Mouse (Mus musculus) hindbrain, embryonic 13.5 days (tissue): ENCODE data around the gene Lingo3. TPM values are rescaled to one million over a fixed set of nuclear protein-coding genes. Genes with fewer than 3 reads are reported as not detected.
A peak's percentile ranks its signal among the peaks of the same experiment; 100 is the strongest.
"Not testable (repeated sequence)": the region's sequence is repeated elsewhere in the genome, so short reads cannot be mapped to it uniquely, and the experiment has no call there.

Experiments used
- ATAC-seq: fragments of 200-750 bp; cut with Nextera tagmentation; 2 replicates; pipeline ENCODE4 v1.8.0; 2017; ENCODE audit warnings: moderate TSS enrichment; ENCODE audit not compliant: low FRiP score
- H3K27ac ChIP-seq: fragments of 300-500 bp; sonication (generic); 2 replicates; pipeline ENCODE4 v1.5.1; 2015; ENCODE audit warnings: inconsistent platforms, mild to moderate bottlenecking, moderate library complexity
- H3K27me3 ChIP-seq: fragments of 300-500 bp; sonication (generic); 2 replicates; pipeline ENCODE4 v1.6.1; 2015; ENCODE audit warnings: mild to moderate bottlenecking, inconsistent platforms
- H3K36me3 ChIP-seq: fragments of 300-500 bp; sonication (generic); 2 replicates; pipeline ENCODE4 v1.6.1; 2015; ENCODE audit warnings: mild to moderate bottlenecking, inconsistent platforms
- H3K4me1 ChIP-seq: fragments of 300-500 bp; sonication (generic); replicated peaks from 2 replicates; pipeline ENCODE4 v1.6.1; 2015; ENCODE audit warnings: inconsistent platforms
- H3K4me2 ChIP-seq: fragments of 300-500 bp; sonication (generic); 2 replicates; pipeline ENCODE4 v1.6.1; 2015; ENCODE audit warnings: inconsistent platforms, mild to moderate bottlenecking, moderate library complexity
- H3K4me3 ChIP-seq: fragments of 300-500 bp; sonication (generic); 2 replicates; pipeline ENCODE4 v1.5.1; 2015; ENCODE audit warnings: mild to moderate bottlenecking, inconsistent platforms
- H3K9ac ChIP-seq: fragments of 300-500 bp; sonication (generic); 2 replicates; pipeline ENCODE4 v1.6.1; 2015; ENCODE audit warnings: mild to moderate bottlenecking, inconsistent platforms
- H3K9me3 ChIP-seq: fragments of 300-500 bp; sonication (generic); 2 replicates; pipeline ENCODE4 v1.6.1; 2016; ENCODE audit warnings: inconsistent platforms
- WGBS: fragments of 180-500 bp; shearing (Covaris S2); methylation state at CpG from one replicate; pipeline ENCODE4 v1.1.7; 2015; 5-methylcytosine and 5-hydroxymethylcytosine counted together
- polyA plus RNA-seq: library from polyadenylated mRNA; unstranded; fragments of >200 nt; fragmentation: Nextera tagmentation; extraction: Ambion mirVana; gene quantifications from 2 replicates; pipeline ENCODE4 v1.2.1, GENCODE M21; 2015

Lingo3 gene
- polyA plus RNA-seq, 1 experiment from 2014 or later, result 3.4 TPM

DNA sequence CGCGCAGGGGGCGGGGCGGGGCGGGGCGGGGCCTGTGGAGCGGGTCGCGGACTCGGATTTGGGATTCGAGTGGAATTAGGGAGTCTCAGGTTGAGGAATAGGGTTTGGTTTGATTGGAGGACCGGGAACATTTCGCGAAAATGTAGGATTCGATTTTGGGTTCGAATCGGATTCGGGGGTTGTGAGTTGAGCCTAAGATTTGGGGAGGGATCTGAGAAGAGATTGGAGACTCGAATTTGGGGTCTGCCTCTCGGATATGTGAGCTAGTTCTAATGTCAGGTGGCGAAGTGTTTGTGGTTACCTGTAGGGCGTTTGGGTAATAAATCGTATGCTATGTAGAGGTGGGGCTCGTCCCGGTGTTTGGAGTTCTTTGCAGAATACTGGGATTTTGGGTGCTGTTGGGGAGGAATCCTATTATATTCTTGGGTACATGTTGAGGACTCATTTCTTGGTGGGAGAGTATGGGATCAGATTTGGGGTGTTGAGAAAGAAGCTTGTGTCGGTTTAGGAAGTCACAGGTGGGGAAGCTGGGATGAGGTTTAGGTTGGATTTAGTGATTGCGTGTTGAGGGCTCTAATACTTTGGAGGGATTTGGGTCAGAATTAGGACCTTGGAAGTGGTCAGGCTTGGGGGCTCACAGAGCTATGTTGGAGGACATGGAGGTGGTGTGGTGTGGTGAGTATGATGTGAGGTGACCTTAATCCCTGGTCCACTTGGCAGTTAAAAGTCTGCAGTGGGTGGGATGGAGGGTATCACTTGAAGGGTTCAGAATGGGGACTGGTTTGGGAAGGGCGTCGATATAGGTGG is 16.6 kb downstream of the Lingo3 start:
- peak overlapping the region; percentile 100 for H3K4me2 ChIP-seq
- peak overlapping the region; percentile 96 for H3K27ac ChIP-seq
- H3K4me3 ChIP-seq, result peak overlapping the region; percentile 80
- peaks cover 34% of the 10 kb centered on the region for H3K4me1 ChIP-seq
- ATAC-seq, result no peak
- peaks cover 30% of the 10 kb centered on the region for H3K36me3 ChIP-seq
- no peaks in the 10 kb centered on the region for H3K27me3 ChIP-seq
- H3K9ac ChIP-seq, result peak overlapping the region; percentile 92
- 9% methylated on average over 29 of the region's 29 CpGs for WGBS
- no peaks in the 10 kb centered on the region for H3K9me3 ChIP-seq

GRCm38 (mm10) chr10:80826151-80827062 is 17.4 kb downstream of the Lingo3 start, which contains the start of gene Oaz1:
Gene Oaz1, plus strand, starts transcription at chr10:80826656.
- Histone ChIP-seq H3K4me2 (peak within 1 kb of the TSS; percentile 100), H3K27me3 (no peaks in the 10 kb centered on the region), H3K4me3 (peak within 1 kb of the TSS; percentile 80), H3K9ac (peak within 1 kb of the TSS; percentile 92), H3K36me3 (peaks cover 28% of the 10 kb centered on the region), H3K27ac (peak within 1 kb of the TSS; percentile 96), H3K4me1 (peaks cover 34% of the 10 kb centered on the region), H3K9me3 (no peaks in the 10 kb centered on the region)
- under 1% methylated on average over 82 of the region's 82 CpGs for WGBS
- peak; percentile 98 for ATAC-seq

- H3K36me3 ChIP-seq, result peaks cover 13% of the 10 kb centered on the region
- no peaks in the 10 kb centered on the region for H3K9me3 ChIP-seq
- 0 out of 2 replicates have a peak overlapping the region, but pooled peaks have one; percentile 12 for H3K27ac ChIP-seq
- no peak overlapping the region for H3K4me2 ChIP-seq
- WGBS, result 82% methylated on average over 2 of the region's 2 CpGs
- H3K9ac ChIP-seq, result no peak overlapping the region
- no peak overlapping the region for H3K4me3 ChIP-seq
- no peaks in the 10 kb centered on the region for H3K27me3 ChIP-seq
- no peak for ATAC-seq
- peaks cover 22% of the 10 kb centered on the region for H3K4me1 ChIP-seq
Measured at GRCm38 (mm10) chr10:80824827-80825226, 19.0 kb downstream of the Lingo3 start.

GRCm38 (mm10) chr10:80823847-80824643 is 19.8 kb downstream of the Lingo3 start:
- Histone ChIP-seq H3K9me3 (no peaks in the 10 kb centered on the region), H3K4me3 (no peak overlapping the region), H3K9ac (no peak overlapping the region), H3K4me1 (peaks cover 15% of the 10 kb centered on the region), H3K27ac (peak overlapping the region; percentile 12; the same call in 1 of the 2 replicates), H3K36me3 (peaks cover 5% of the 10 kb centered on the region), H3K27me3 (peaks cover 4% of the 10 kb centered on the region; the same call in 1 of the 2 replicates), H3K4me2 (no peak overlapping the region)
- no peak for ATAC-seq
- WGBS, result 70% methylated on average over 8 of the region's 8 CpGs

DNA sequence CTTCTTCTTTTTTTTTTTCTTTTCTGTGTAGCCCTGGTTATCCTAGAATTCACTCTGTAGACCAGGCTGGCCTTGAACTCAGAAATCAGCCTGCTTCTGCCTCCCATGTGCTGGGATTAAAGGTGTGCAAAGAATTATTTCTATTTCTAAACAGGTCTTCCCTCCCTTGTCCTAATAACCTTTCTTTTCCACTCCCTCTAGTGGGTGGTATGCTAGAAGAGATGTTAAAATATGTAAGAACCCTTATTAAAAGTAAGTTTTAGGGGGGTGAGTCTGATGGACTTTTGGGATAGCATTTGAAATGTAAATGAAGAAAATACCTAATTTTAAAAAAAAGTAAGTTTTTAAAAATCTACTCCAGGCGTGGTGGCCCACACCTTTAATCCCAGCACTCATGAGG is 20.5 kb downstream of the Lingo3 start:
- Histone ChIP-seq H3K27me3 (peaks cover 4% of the 10 kb centered on the region; the same call in 1 of the 2 replicates), H3K4me2 (no peak overlapping the region), H3K27ac (no peak overlapping the region), H3K9me3 (no peaks in the 10 kb centered on the region), H3K4me3 (no peak overlapping the region), H3K4me1 (peaks cover 11% of the 10 kb centered on the region), H3K36me3 (peaks cover under 1% of the 10 kb centered on the region; the same call in 1 of the 2 replicates), H3K9ac (no peak overlapping the region)
- 97% methylated on average over 1 of the region's 1 CpGs for whole genome bisulfite sequencing
- ATAC-seq, result no peak

GRCm38 (mm10) chr10:80822528-80822927 is 21.3 kb downstream of the Lingo3 start:
- no peak overlapping the region for H3K4me3 ChIP-seq
- WGBS, result 92% methylated on average over 5 of the region's 5 CpGs

DNA sequence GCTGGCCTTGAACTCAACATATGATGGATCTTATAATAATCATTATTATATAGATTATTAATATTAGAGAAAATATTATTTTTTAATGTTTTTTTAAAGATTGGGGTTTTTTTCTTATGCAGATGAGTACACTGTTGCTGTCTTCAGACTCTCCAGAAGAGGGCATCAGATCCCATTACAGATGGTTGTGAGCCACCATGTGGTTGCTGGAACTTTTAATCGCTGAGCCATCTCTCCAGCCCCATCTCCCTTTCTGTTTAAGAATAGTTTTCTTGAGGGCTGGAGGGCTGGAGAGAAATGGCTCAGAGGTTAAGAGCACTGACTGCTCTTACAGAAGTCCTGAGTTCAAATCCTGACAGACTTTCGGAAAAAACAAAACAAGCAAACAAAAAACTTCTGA is 21.8 kb downstream of the Lingo3 start:
- Histone ChIP-seq H3K27me3 (peaks cover 4% of the 10 kb centered on the region; the same call in 1 of the 2 replicates), H3K4me1 (no peaks in the 10 kb centered on the region), H3K27ac (no peak overlapping the region), H3K9me3 (no peaks in the 10 kb centered on the region), H3K4me3 (no peak overlapping the region), H3K36me3 (no peaks in the 10 kb centered on the region), H3K4me2 (no peak overlapping the region), H3K9ac (no peak overlapping the region)
- ATAC-seq, result no peak
- WGBS, result 44% methylated on average over 2 of the region's 2 CpGs

More at GRCm38 (mm10) chr10:80822528-80822927, 21.3 kb downstream of the Lingo3 start:
- no peaks in the 10 kb centered on the region for H3K9me3 ChIP-seq
- peaks cover 3% of the 10 kb centered on the region for H3K4me1 ChIP-seq
- no peak overlapping the region for H3K9ac ChIP-seq
- H3K27me3 ChIP-seq, result peaks cover 4% of the 10 kb centered on the region; the same call in 1 of the 2 replicates
- no peak overlapping the region for H3K4me2 ChIP-seq
- H3K27ac ChIP-seq, result no peak overlapping the region
- ATAC-seq, result no peak
- H3K36me3 ChIP-seq, result no peaks in the 10 kb centered on the region

DNA sequence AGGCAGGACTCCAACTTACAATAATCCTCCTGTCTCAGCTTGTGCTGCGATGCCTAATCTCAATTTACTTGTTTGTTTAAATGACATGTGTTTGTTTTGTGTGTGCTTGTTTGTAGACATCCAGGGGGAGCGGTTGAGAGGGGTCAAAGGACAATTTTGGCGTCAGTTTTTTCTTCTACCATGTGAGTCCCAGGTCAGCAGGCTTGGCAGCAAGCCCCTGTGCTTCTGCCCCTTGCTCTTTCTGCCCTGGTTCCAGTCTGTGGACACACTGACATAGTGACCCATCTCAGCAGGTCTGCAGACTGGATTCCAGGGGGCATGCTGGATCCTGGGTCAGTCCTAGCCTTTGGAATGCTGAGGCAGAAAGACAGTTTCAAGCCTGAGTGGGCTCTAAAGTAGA is 24.4 kb downstream of the Lingo3 start:
- Histone ChIP-seq H3K27me3 (peaks cover 4% of the 10 kb centered on the region; the same call in 1 of the 2 replicates), H3K27ac (no peak overlapping the region), H3K9ac (0 out of 2 replicates have a peak overlapping the region, but pooled peaks have one; percentile 6), H3K4me2 (no peak overlapping the region), H3K9me3 (no peaks in the 10 kb centered on the region), H3K36me3 (no peaks in the 10 kb centered on the region), H3K4me1 (no peaks in the 10 kb centered on the region), H3K4me3 (no peak overlapping the region)
- WGBS, result 43% methylated on average over 3 of the region's 3 CpGs
- no peak for ATAC-seq

DNA sequence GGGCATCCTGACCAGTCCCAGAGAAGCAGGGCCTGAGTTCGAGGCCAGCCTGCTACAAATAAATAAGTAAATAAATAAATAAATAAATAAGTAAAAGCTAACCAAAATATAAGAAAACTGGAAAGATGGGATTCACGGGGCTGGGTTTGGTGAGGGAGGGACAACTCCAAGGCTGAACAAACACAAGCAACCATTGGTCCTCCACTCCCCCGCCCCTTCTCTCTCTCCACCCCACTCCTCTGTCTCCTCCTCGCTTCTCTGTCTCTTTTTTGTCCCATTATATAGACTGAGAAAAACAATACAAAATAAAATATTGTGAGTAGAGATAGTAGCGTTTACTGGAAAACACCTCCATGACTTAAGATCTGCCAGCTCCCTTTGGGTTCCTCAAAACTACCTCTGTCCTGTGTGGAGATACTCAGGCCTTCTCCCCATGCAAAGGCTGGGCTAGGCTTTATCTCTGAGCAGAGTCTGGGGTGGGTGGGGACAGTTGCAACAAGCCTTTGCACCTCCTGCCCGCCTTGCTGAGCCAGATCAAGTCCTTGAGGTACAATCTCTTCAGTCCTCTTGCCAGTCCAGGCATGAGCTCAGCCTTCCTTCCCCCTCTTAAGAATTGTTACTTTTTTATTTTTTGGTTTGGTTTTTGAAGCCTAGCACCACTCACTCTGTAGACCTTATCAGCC is 25.1 kb downstream of the Lingo3 start:
- H3K27me3 ChIP-seq, result peaks cover 4% of the 10 kb centered on the region; the same call in 1 of the 2 replicates
- H3K9ac ChIP-seq, result 0 out of 2 replicates have a peak overlapping the region, but pooled peaks have one; percentile 6
- ATAC-seq, result no peak
- no peaks in the 10 kb centered on the region for H3K36me3 ChIP-seq
- no peaks in the 10 kb centered on the region for H3K9me3 ChIP-seq
- no peak overlapping the region for H3K4me3 ChIP-seq
- no peak overlapping the region for H3K27ac ChIP-seq
- no peak overlapping the region for H3K4me2 ChIP-seq
- no peaks in the 10 kb centered on the region for H3K4me1 ChIP-seq
- WGBS, result 52% methylated on average over 6 of the region's 6 CpGs

DNA sequence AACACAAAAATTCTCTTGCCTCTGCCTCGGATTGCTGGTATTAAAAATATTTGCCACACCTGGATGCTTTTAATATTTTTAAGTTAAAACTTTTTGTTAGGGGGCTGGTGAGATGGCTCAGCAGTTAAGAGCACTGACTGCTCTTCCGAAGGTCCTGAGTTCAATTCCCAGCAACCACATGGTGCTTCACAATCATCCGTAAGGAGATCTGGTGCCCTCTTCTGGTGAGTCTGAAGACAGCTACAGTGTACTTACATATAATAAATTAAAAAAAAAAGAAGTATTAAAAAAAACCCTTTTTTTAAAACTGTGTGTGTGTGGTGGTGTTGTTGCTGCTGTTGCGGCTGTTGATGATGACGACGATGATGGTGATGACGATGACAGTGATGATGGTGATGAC is 25.9 kb downstream of the Lingo3 start:
- H3K27ac ChIP-seq, H3K4me1 ChIP-seq, H3K27me3 ChIP-seq, H3K4me3 ChIP-seq, ATAC-seq, H3K9me3 ChIP-seq, H3K36me3 ChIP-seq, H3K4me2 ChIP-seq, H3K9ac ChIP-seq: not testable (repeated sequence)
- WGBS, result 80% methylated on average over 7 of the region's 7 CpGs

DNA sequence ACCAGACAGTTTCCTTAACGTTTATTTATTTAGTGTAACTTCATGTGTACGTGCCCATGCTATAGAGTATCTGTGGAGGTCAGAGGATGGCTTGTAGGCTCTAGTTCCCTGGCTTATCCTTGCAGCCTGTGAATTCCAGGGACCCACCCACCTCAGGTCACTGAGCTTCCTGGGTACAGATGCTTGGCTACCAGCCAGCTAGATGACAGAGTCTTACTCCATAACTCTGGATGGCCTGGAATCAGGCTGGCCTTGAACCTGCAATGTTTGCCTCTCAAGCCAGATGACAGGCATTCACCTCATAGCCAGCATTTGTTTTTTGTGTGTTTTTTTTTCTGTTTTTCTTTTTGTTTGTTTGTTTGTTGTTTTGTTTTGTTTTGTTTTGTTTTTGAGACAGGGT is 26.7 kb downstream of the Lingo3 start:
- 74% methylated on average over 2 of the region's 2 CpGs for WGBS
- no peak overlapping the region for H3K4me3 ChIP-seq
- no peaks in the 10 kb centered on the region for H3K36me3 ChIP-seq
- no peaks in the 10 kb centered on the region for H3K4me1 ChIP-seq
- H3K4me2 ChIP-seq, result no peak overlapping the region
- H3K9ac ChIP-seq, result no peak overlapping the region
- peaks cover 8% of the 10 kb centered on the region for H3K27me3 ChIP-seq
- ATAC-seq, result no peak
- no peaks in the 10 kb centered on the region for H3K9me3 ChIP-seq
- H3K27ac ChIP-seq, result no peak overlapping the region
